Mouse (Mus musculus) frontal cortex, postnatal 36 days (tissue): Measurements from ENCODE around the gene Amotl2.
"Not testable (repeated sequence)": the region's sequence is repeated elsewhere in the genome, so short reads cannot be mapped to it uniquely, and the experiment has no call there.

Experiments used
- DNase-seq, 2 experiments: peaks; one replicate each; pipeline ENCODE4 v3.0.0; 2022; ENCODE audit warnings: low spot score in 2 of 2

Gene Amotl2

DNA sequence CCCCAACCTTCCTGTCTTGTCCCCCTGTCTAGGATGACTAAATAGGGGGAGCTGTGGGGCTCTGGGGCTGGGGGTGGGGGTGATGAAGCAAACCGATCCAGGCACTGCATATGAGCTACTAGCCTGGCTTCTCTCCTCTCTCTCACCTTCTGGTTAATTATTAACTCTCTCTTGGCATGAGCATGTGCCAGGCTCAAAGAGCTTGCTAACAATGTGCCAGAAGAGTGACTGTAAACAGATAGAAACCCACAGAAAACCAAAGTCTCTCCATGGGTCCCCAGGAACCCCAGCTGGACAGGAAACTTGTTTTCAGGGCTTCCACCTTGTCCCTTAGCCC is 18.2 kb downstream of the Amotl2 start:
- DNase-seq = no peak

DNA sequence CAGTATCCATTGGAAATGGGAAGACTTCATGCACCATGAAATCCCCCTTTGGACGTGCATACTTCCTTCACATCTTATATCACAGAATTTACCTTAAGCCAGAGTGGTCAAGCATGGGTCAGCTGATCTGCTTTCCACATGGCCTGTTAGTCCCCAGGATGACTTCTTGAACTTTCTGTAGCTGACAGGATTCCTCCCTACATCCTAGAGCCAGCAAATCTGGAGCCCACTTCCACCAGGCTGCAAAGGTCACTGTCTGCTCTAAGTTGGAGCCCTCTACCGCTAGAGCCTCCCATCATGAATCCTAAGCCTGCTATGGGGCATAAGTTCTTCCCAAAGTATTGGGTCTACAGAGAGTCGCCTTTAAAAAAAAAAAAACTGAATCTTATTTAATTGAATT is 18.8 kb downstream of the Amotl2 start:
- DNase-seq = no peak

DNA sequence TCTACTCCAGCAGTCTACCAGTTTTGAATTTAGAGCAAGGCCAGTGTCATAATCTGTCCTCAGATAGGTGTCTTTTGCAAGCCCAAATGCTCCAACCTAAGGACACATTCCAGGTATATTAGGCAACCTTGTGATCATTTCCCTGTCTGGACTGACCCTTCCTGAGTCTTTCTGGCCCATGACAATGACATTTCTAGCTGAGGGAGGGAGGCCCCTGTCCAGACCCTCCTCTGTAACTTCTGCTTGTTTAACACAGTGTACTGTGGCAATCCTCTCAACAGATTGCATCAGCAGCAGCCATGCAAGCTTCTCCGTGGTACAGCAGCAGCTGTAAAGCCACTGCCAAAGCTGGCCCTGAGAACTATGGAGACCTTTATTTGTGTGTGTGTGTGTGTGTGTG is 19.5 kb downstream of the Amotl2 start:
- no peak for DNase-seq

DNA sequence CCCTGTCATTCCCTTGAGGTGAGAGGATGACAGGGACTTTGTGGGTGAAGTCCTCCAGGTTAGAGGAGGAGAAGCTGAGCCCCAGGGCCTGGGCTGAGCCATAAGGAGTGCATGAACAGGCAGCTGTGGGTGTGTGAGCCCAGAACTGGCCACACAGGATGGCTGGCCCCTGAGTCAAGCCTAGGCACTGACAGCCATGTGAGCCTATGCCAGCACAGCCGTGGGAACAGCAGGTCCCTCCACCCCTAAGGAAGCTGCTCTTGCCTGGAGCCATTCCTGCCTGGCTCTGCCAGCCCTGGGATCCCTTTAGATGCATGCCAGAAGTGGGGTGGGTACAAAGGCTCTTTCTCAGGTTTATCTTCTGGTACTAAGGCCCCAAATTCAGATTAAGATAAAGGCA is 20.9 kb downstream of the Amotl2 start:
- no peak for DNase-seq

DNA sequence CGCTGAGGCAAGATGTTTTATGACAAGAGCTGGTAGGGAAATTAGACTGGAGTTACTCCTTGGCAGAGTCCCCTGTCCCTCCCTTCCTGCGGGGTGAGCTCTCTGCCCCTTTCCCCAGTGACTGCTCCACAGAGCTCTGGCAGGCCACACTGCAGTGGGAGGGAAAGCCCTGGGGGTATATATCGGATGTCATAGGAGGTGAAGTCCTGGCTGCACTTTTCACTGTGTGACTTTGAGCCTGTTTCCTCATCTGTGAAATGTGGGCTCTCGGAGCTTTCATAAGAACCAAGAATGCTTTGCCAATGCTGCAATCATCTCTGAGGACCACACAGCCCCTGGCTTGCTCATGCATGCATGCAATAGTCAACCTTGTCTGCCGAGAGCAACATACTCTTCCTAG is 30.3 kb downstream of the Amotl2 start:
- DNase-seq = no peak

DNA sequence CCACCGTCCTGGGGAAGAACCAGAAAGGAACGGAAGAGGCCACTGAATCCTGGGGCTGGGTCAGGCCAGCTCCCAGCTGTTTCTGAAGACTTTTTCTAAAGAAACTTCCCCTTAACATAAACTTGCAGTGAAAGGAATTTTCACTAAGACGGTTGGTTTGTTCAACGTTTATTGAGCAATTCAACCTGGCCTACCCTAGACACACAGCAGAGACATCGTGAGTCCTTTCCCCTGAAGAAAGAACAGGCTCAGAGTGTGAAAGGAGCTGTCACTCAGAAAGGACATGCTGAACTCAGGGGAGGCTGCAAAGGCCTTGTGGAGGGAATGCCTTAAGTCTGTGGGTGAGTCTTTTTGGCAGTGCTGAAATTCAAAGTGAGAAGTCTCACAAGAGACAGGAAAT is 31.4 kb downstream of the Amotl2 start:
- DNase-seq = no peak

DNA sequence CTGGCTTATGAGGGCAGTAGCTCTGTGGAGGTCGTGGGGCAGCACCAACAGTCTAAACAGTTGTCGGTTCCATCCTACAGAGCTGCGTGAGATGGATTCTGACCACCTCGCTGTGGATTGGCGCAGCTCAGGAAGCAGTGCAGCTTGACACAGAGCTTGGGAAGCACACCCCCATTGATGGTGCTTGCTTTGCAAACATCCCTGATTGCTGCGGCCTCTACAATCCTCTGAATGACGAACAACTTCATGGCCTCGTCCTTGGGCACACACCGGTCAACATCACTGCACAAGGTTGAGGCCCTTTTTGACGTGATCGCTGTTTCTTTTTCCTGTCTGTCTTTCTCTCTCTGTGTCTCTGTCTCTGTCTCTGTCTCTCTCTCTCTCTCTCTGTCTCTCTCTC is 32.7 kb downstream of the Amotl2 start:
- DNase-seq = no peak

DNA sequence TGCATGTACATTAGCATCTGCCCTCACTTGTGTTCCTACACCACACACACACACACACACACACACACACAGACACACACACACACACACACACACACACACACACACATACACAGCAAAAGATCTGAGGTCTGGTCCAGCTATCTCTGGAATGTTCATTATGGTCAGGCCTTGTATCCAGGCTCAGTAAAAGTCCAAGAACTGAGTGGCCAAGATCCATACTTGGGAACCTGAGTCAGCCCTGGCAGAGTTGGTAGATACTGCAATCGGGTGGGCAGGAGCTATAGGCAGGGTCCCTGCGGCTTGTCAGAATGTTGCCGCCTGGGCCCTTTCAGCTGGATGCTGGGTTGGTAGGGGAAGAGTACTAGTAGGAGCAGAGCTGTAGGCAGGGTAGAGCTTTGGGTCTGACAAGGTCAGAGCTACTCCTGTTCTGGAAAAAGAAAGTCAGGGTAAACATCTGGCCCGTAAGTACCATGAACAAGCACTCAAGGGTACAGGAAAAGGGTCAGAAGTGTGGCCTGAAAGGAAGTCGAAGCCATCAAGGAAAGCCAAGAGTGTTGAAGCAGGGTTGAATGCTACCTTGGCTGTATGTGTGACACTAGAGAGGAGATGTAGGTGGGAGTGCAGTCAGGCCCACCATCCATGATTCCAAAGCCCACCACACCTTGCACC is 35.3 kb downstream of the Amotl2 start:
- no peak for DNase-seq

DNA sequence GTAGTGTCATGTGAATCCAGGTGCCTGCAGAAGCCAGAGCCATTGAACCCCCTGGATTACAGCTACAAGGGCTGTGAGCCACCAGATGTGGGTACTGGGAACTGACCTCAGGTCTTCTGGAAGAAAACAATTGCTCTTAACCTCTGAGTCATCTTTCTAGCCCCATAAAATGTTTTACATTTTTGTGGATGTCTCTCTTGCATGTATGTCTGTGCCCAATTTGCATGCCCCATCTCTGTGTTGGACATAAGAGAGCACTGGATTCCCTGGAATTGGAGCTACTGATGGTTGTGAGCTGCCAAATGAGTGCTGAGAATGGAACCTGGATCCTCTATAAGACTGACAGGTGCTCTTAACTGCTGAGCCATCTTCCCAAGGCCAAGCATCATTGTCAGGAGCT is 36.8 kb downstream of the Amotl2 start:
- no peak for DNase-seq

DNA sequence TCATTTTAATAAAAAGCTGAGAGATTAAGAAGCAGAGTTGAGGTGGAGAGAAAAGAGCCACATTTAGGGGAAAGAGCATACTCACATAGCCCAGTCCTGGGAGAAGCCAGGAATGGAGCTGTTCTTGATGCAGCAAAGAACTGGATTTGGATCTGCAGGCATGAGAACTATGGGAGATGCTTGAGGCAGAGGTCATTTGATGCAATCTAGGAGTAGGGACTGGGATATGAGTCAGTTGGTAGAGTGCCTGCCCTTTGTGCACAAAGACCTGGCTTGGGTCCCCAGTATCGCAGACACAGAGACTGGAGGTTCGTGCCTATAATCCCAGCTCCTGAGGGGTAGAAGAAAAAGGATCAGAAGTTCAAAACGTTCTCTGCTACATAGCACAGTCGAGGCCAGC is 38.7 kb downstream of the Amotl2 start:
- DNase-seq = no peak

DNA sequence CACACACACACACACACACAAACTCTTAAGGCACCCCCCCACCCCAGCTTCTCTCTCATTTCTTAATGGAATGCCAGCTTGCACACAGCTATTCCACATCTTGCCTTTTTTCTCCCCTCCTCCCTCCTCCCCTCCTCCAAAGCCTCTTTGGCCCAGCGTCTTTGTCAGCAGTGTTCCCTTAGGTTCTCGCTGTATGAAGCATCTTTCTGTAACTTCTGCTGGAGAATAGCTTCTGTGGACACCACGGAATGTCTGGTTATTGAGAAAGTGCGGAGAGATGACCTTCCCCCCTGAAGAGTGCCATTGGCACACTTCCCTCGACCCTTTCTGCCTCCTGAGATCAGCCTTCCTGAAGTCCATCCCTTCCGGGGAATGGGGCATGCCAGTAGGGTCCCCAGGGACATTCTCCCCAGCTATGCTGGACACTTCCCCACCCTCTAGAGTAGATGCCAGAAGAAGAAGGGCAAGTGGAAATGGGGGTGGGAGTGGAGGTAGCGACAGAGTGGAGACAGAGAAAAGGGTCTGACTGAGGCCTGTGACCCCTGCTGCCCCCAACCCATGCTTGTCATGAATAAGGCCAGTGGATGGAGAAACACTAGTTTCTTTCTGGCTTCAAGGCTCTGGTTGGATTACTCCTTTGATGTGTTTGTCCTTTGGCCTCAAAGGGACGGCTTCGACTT is 39.3 kb downstream of the Amotl2 start:
- DNase-seq = no peak

DNA sequence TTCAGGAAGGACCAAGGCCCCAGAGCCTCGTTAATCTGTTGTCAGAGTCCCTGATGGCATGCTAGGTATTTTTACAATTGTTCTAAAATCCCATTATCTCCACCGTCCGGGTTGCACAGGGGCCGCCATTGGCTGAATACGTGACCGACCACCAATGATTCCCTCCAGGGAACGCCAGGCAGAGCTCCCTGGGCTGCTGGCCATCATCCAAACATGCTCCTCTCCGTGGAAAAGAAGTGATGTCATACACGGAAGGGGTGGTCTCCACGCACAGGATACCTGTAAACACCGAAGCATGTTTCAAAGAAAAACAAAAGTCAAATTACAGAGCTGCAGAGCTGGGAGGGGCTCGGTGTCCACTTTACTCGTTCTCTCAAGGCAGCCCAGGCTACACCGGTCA is 39.9 kb downstream of the Amotl2 start:
- DNase-seq = no peak

DNA sequence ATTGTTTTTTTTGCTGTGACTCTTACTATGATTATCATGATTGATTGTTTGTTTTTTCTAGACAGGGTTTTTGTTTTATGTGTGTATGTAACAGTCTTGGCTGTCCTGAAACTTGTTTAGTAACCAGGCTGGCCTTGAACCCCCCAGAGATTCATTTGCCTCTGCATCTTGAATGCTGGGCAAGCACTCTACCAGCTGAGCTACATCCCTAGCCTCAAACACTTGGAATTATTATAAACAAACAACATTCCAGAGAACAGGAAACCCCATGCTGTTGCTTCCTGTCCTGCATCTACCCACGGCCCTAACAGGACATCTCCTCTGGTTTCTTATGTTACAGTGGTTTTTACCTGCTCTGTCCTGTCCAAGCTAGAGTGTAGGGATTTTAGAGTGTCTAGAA is 42.4 kb downstream of the Amotl2 start:
- no peak for DNase-seq

DNA sequence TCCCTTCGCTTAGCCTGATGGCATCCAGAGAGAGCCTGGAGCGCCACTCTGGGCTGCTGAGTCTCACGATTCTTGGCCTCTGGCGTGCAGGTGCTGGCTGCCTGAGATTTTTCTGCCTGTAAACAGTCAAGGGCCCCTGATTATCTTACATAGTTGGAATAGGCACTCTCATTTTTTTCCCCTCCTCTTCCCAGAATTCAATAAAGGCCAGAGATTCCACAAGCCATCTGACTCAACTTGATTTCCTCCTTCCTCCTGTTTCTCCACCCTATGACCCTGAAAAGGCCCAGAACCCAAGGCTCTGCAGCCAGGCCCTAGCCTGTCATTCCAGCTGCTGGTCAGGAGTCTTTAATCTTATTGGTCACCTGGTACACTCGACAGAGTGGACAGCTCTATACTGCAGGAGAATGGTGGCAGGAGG is 43.1 kb downstream of the Amotl2 start:
- DNase-seq = no peak

DNA sequence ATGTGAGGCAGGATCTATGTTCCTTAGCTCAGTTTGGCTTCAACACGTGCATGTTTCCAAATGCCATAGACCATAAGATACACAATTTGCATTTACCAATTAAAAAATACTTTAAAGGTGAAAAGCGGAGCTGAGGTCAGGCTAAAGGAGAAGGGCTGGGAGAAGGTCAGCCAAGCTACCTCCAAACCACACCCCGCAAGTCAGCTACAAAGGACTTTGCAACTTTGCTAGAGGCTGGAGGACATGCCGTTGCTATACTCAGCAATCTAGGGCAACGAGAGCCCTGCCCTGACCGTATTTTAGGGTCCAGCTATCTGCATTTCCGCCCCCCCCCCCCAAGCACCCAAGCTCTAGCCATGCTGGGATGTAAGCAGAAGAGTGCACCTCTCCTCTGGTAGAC is 45.1 kb downstream of the Amotl2 start:
- no peak for DNase-seq

DNA sequence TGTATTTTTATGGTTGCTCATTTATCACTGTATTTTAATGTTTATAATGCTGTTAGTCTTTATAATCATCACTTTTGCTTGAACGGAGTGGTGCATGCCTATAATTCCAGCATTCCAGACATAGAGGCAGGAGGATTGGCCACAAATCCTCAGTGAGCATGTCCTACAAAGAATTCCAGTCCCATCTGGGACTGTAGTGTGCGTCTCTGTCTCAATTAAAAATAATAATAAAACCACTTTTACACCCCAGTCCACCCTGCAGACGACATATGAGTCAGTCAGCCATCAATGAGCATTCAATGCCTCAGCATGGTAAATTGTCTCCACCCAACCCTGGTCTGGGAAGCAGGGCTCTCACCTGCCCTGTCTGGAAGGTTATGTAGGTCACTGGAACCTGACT is 46.4 kb downstream of the Amotl2 start:
- DNase-seq = no peak

DNA sequence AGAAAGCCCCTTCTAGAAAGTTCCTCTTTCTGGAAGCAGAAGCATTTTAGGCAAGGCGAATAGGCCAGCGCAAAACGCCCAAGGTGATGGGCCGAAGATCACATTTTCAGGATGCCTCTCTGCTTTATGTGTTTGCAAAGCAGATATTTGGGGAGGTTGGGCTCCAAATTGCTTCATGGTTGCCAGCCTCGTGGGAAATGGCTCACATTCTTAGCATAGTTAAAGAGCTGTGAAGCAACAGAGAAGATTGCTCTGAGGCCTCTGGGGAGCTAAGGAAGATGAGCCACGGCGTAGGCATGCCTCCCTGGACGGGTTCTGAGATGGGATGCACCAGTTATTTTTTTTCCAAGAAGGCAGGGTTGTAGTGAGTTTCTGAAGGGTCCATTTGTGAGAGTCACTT is 47.0 kb downstream of the Amotl2 start:
- no peak for DNase-seq

DNA sequence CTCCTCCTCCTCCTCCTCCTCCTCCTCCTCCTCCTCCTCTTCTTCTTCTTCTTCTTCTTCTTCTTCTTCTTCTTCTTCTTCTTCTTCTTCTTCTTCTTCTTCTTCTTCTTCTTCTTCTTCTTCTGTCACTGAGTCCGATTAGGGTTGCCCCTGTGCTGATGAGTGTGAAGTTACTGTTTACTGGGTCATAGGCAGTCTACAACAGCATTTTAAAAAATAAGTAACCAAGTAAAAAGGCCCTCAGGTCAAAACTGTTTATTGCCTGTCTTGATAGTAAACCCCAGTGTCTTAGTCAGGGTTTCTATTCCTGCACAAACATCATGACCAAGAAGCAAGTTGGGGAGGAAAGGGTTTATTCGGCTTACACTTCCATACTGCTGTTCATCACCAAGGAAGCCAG is 48.1 kb downstream of the Amotl2 start:
- DNase-seq = not testable (repeated sequence)

DNA sequence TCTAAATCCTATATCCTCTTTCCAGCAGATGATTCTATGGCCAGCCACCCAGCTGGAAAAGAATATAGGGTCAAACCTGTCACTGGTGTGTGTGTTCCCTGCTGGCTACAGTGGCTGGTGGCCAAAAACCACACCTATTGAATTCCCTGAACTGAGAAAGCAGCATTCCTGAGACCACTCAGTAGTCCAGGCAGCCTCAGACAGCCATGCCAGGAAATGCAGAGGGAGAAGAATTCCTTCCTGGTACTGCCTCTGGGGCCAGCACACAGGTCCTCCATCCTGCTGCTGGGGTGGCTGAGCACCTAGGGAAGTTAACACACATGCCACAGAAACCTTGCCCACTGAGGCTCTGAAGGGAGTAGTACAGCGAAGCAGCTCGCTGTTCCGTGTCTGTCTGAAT is 50.3 kb downstream of the Amotl2 start:
- DNase-seq = no peak

DNA sequence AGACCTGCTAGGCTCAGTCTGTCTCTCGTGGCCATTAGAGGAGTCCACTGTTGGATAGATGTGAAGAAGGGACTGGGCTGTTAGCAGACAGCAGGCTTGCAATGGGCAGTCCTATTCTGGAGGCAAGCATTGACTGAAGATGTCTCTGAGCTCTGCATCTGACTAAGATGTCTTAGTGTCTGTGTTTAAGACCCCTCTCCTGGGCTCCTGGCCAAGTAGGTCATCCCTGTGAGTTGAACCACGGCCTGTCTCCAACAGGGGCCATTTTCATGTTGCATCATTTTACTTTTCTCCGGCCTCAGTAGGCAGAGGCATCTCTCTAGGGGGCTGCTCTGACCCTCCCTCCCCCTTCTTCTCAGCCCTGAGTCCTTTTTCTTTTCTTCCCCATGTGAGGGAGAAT is 52.8 kb downstream of the Amotl2 start:
- DNase-seq = no peak

DNA sequence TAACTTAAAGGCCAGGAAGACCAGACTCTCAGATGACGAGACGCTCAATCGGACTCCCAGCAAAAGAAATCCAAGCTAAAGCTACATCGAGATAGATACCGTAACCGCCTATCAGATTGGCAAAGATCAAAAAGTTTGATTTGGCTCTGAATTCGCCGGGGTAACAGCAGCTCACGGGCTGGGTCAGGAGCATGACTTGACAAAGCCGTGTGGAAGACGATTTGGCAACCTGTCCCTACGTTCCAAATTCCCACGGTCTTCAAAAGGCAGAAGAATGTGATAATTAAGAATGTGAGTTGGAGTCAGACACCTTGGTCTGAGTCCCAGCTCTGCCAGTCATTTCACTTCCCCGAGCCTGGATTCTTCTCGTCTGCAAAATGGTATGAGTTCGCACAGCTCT is 53.7 kb downstream of the Amotl2 start:
- DNase-seq = no peak

DNA sequence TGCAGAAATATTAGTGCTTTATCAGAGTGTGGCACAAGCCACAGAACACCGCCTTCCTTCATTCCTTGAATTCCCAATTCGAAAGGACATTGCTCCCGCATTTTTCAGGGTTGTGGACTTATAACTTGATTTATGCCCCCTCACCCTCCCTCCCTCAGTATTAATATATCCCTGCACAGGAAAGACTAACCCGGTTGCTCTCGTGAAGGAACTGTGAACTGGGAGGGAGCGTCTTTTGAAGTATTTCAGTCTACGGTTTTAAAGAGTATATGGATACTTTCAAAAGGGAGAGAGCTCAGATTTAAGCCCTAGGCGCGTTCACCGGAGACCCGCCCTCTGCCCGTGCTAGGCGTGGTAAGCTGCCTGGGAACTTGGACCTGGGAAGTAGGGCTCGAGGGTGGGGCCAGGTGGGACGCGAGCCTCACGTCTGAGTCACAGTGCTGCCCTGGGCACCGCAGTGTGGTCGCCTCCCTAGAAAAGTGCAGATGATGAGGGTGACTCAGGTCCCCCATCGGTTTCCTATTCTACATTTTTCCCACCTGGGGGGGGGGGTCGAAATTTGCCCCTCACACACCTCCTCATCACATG is 54.9 kb downstream of the Amotl2 start:
- no peak for DNase-seq
